Mouse (Mus musculus) bone marrow, adult 2 months (tissue): Measurements from ENCODE around the gene Creld1.

Source experiments
- CTCF ChIP-seq: fragments of 200-500 bp; IDR thresholded peaks from 2 replicates; pipeline ENCODE4 v1.5.1; 2011; ENCODE audit warnings: low read length, control low read depth; ENCODE audit not compliant: control insufficient read depth, insufficient read depth
- POLR2A ChIP-seq: fragments of 200-500 bp; IDR thresholded peaks from 2 replicates; pipeline ENCODE4 v1.6.1; 2011; ENCODE audit warnings: low read depth, mild to moderate bottlenecking, control low read depth, low read length, borderline replicate concordance; ENCODE audit not compliant: control insufficient read depth

- no peak for TF ChIP-seq POLR2A
- TF ChIP-seq CTCF, result no peak
Measured at GRCm38 (mm10) chr6:113464040-113464439, 19.1 kb upstream of the Creld1 start.
